In the genomic region with DNA sequence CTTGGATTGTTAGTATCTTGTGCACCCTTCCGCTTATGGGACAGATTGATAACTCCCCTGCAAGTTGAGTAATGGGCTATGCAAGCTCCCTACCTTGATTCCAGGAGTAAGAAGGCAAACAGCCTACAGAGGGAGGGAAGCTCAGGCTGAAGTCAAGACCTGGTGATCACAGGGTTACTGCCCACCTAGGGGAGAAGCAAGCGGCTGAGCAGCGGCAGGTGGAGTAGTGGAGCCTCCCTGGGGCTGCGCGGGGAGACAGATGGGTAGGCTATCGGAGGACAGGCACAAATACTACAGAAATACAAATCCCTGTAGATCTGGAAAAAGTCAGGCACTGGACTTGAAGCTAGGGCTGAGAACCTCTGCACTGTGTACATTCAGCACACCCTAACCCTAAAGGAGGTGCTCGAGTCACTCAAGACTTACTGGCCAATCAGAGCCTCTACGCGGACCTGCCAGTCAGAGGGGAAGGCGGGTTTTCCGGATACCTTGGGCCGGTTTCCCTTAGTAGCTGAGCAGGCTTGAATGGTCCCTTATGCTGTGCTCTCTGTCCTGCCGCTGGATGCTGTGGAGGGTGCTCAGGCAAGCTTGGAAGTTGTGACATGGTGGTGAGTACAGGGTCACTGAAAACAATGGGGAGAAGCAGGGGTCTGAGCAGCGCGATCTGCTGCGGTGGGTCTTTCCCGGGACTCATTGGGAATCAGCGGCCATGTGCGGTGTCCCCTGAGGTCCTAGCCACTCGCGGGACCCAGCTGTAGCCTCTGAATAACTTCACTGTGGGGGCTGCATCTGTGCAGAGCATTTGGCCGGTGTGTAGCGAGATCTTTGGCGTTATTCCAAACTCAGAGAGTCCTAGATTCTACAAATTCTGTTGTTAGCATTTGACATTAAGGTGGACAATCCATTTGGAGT, we compare ENCODE assay signal across 8 mouse cellular contexts. TPM values are rescaled to one million over a fixed set of nuclear protein-coding genes. Genes with fewer than 3 reads are reported as not detected.
A peak's percentile ranks its signal among the peaks of the same experiment; 100 is the strongest.
DNase-seq lines count a peak whose midpoint lies in the region; ATAC-seq and TF ChIP-seq lines count a peak whose summit lies in the region.
"Not testable (repeated sequence)": the region's sequence is repeated elsewhere in the genome, so short reads cannot be mapped to it uniquely, and the experiment has no call there.

Gene Zfp932 (plus strand): TSS at position 496 of the 912 bp plus-strand sequence.

- not testable (repeated sequence) for H3K27ac ChIP-seq in cortical plate, adult 2 months (ENCODE audit: insufficient read depth, low read length); intestine, embryonic 14.5 days (ENCODE audit: low read depth)

- not testable (repeated sequence) for TF ChIP-seq CTCF in cortical plate, adult 2 months (IDR thresholded peaks at IDR 0.05; ENCODE audit: extremely low read depth, insufficient read depth, low read length)

- peak within 1 kb of the TSS; percentile 45 for H3K9ac ChIP-seq in intestine, embryonic 14.5 days (ENCODE audit: low read length)

- H3K9me3 ChIP-seq in intestine, embryonic 14.5 days (ENCODE audit: control insufficient read depth, low read length); megakaryocyte, embryonic 14.5 days: not testable (repeated sequence)

- 3% methylated on average over 24 of the region's 24 CpGs for WGBS in intestine, embryonic 14.5 days

- not testable (repeated sequence) for H3K27me3 ChIP-seq in intestine, embryonic 14.5 days (replicated peaks; ENCODE audit: control insufficient read depth, insufficient read depth, low read length); megakaryocyte, embryonic 14.5 days (replicated peaks)

- H3K4me2 ChIP-seq in intestine, embryonic 14.5 days (ENCODE audit: low read length), result peak within 1 kb of the TSS; percentile 49

- not testable (repeated sequence) for H3K4me1 ChIP-seq in cortical plate, adult 2 months (ENCODE audit: control insufficient read depth, insufficient read depth, low read length); intestine, embryonic 14.5 days (replicated peaks; ENCODE audit: control insufficient read depth, insufficient read depth, low read length)
- H3K4me1 ChIP-seq in megakaryocyte, embryonic 14.5 days, result peaks cover 10% of the 10 kb centered on the region

- ATAC-seq in intestine, embryonic 14.5 days (replicated peaks; ENCODE audit: low FRiP score, low TSS enrichment, low read depth), result peak; percentile 98

- DNase-seq in adipocyte (ENCODE audit: low spot score), result peak; percentile 85
- peak; percentile 79 for DNase-seq in gastrocnemius, postnatal 25 days
- DNase-seq in intestine, embryonic 14.5 days (ENCODE audit: low spot score), result not testable (repeated sequence)
- peak; percentile 69 to 80 for DNase-seq in left cerebral cortex, adult 9 months (ENCODE audit: low spot score in 2 of 2)
- peak; percentile 84 to 89 for DNase-seq in right cerebral cortex, adult 2 months (ENCODE audit: low spot score in 2 of 2)
- peak; percentile 85 for DNase-seq in urinary bladder, postnatal 14 days (ENCODE audit: low spot score)

- not testable (repeated sequence) for H3K36me3 ChIP-seq in intestine, embryonic 14.5 days (ENCODE audit: control insufficient read depth, insufficient read depth, low read length); megakaryocyte, embryonic 14.5 days (replicated peaks; ENCODE audit: low read length)

- TF ChIP-seq POLR2A in cortical plate, adult 2 months (IDR thresholded peaks at IDR 0.05; ENCODE audit: extremely low read depth, insufficient read depth, low read length), result not testable (repeated sequence)

- not testable (repeated sequence) for H3K4me3 ChIP-seq in cortical plate, adult 2 months (ENCODE audit: insufficient read depth, low read length)
- peak within 1 kb of the TSS; percentile 46 for H3K4me3 ChIP-seq in intestine, embryonic 14.5 days (ENCODE audit: low read depth, low read length)
- peak within 1 kb of the TSS; percentile 90 for H3K4me3 ChIP-seq in megakaryocyte, embryonic 14.5 days (replicated peaks)

RNA-seq across cellular contexts. Expression of gene Zfp932, which starts in this region (rescaled TPM):
- polyA plus RNA-seq in cortical plate, adult 2 months (2012; rRNA removed), result 45.0 and 47.0 TPM in 2 replicates
- 1 to 10 TPM; 7.1 to 8.5 TPM for total RNA-seq in gastrocnemius, postnatal 25 days (2021)
- 19.5 and 20.0 TPM in 2 replicates for polyA plus RNA-seq in intestine, embryonic 14.5 days (2014; fragmentation: Nextera tagmentation; extraction: Ambion mirVana)
- 0.87 TPM in 1 of 2 replicates, not detected in the other for polyA plus RNA-seq in megakaryocyte, embryonic 14.5 days (2012; ENCODE audit: insufficient read depth, low replicate concordance)

Comparison
In these comparisons a context has a peak if more than half of its experiments do, and no peak if none do; other contexts are left out.
1. RNA of gene Zfp932 (polyA plus RNA-seq): 45.0 to 47.0 TPM in cortical plate, adult 2 months and 19.5 to 20.0 TPM in intestine, embryonic 14.5 days; 0.87 TPM in megakaryocyte, embryonic 14.5 days; every median in the first group is over 10 times any median in the second.